Mouse (Mus musculus) cortical plate, adult 2 months (tissue): ENCODE measurements around the gene Xiap.

Experiments
- CTCF ChIP-seq: fragments of 200-500 bp; IDR thresholded peaks from 2 replicates; pipeline ENCODE4 v1.5.1; 2011; ENCODE audit warnings: mild to moderate bottlenecking, control low read depth, low read length; ENCODE audit not compliant: insufficient read depth; ENCODE audit errors: extremely low read depth
- POLR2A ChIP-seq: fragments of 200-500 bp; IDR thresholded peaks from 2 replicates; pipeline ENCODE4 v1.6.1; 2011; ENCODE audit warnings: mild to moderate bottlenecking, low read length, control low read depth; ENCODE audit not compliant: insufficient read depth; ENCODE audit errors: extremely low read depth

DNA sequence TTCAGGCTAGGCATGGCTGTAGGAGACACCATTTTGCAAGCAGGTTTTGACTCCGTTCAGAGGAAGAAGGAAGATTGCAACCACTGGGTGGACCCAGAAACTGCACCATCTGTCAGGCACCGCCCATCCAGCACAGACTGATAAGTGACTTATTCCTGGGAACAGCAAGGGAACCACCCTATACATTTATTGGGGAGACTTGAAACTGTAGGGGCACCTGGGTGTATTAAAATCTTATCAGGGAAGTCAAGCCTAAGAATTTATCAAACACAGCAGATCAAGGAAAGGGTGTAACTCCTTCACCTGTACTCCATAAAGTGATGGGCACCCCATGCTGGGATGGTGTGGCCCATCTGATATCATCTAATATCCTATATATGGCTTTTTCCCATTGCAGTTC is 40.0 kb upstream of the Xiap start:
- TF ChIP-seq CTCF (no peak), POLR2A (no peak)
